Mouse (Mus musculus) retina, embryonic 14.5 days (tissue): Measurements from ENCODE around the gene Arhgap6.

Experiments used
- DNase-seq: peaks from one replicate; pipeline ENCODE4 v3.0.0-alpha.2; 2015; ENCODE audit warnings: low spot score

The Arhgap6 gene

GRCm38 (mm10) chrX:169123115-169123772 is 328.3 kb downstream of the Arhgap6 start:
- no peak for DNase-seq

GRCm38 (mm10) chrX:169123773-169124151 is 328.9 kb downstream of the Arhgap6 start:
- no peak for DNase-seq

- no peak for DNase-seq
Measured at GRCm38 (mm10) chrX:169139758-169140157, 344.9 kb downstream of the Arhgap6 start.

DNA sequence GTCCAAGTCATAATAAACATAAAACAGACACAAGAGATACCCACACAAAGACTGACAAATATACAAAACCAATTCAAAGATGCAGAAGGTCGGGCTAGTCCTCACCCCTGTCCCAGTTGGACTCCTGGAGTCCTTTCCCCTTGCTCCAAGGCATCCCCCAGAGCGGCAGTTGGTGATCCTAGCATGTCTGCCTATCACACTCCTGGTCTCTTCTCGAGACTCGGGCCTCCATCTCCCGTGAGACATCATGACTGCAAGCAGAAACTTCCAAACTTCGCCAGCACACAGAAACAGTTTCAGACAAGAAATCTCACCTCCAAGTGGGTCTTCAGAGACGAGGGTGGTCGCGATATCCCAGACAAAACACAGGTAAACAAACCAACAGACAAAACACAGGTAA is 345.6 kb downstream of the Arhgap6 start:
- no peak for DNase-seq

GRCm38 (mm10) chrX:169153805-169154204 is 358.9 kb downstream of the Arhgap6 start:
- no peak for DNase-seq

DNA sequence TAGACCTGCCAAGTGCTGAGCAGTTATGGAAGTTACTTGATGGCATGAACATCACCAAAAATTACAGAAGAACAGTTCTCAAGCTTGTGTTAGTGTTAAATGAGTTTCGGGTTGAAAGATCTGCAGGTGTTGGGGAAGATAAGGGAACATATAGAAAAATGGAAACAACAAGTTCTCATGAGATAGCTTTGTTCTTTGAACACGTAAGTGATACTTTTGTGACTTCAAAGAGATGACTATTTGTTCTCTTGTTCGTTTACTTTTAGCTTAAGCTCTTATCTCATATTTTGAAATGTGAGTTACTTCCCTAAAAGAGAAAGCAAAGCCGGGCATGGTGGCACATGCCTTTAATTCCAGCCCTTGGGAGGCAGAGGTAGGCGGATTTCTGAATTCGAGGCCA is 363.5 kb downstream of the Arhgap6 start:
- DNase-seq, result no peak

GRCm38 (mm10) chrX:169170981-169171380 is 376.1 kb downstream of the Arhgap6 start:
- no peak for DNase-seq

- no peak for DNase-seq
Measured at GRCm38 (mm10) chrX:169173796-169174195, 378.9 kb downstream of the Arhgap6 start.

GRCm38 (mm10) chrX:169178634-169179033 is 383.7 kb downstream of the Arhgap6 start:
- DNase-seq, result no peak

DNA sequence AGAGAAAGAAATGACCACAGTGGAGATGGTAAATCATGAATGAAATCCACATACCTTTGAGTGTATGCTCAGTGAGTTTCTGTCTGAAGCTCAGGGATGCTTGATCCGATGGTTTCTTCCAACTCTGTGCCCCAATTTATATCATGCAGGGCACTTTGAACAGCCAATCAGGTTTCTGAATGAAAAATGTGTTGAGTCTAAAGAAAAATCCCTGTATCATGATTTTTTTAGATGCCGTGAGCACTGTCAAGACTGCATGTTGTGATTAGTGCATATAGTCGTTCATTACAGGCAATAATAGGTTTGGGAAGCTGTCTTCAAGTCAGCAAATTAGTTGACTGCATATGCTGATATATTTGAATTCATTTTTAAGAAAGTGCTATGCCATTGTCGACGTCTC is 392.2 kb downstream of the Arhgap6 start, which contains the start of gene Amelx:
Gene Amelx, minus strand, starts transcription at position 101 of the 400 bp plus-strand sequence.
- DNase-seq, result no peak

DNA sequence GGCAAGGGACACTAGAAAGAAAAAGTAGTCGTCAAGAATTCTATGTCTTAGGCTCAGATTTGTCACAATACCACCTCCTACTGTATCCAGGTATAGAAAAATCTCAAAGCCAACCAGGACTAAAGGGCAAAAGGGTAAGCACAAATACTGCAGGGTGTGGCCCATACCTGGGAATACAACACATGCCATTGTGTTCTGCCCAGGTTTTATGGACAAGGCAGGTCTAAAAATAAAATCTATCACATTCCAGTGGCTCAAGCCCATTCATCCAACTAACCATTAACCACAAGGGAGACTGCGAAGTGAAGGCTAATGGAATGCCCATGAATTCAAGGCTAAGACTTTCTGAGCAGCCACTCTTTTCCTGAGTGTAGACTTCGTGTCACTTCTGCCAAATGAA is 415.1 kb downstream of the Arhgap6 start:
- DNase-seq, result no peak

DNA sequence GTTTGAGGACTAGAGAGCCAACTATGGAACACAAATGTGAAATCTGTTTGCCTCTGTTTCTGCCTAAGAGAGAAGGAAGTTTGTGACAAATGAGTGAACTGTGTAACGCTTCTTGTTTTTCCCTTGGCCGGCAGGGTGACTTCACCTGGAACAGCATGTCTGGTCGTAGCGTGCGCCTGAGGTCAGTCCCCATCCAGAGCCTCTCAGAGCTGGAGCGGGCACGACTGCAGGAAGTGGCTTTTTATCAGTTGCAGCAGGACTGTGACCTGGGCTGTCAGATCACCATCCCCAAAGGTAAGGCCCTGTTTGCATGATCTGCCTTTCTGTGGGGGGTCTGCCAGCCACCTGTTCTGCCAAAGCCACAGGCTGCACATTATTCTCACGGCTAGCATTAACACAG is 425.2 kb downstream of the Arhgap6 start:
- no peak for DNase-seq

DNA sequence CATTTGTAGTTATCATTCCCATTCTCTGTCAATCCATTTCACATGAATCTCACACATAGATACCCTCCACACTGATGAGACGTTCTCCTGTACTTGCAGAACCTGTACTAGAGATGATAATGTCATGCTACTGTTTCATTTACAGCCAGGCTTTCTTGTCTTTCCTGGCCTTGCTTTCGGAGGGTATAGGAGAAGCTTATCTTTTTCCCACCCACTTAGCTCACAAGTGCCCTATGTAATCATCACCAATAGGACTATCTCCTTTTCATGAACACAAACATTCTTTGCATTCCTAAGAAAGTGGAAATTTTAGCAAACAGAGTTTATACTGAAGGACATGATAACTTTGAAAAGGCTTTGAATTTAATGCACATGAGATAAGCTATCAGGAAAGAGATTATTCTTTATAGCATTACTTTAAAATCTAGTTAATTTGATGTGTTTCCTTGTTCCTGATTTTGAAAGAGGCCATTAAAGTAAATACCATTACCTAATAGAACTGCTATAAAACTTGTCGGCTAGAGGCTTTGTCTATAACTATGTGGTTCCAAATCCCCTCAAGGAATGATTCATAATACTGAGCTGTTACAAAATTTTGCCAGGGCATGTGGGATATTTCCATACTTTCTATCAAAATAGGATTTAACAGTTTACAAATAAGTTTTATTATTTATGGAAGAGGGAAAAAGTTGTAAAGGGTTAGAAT is 427.6 kb downstream of the Arhgap6 start:
- no peak for DNase-seq

- no peak for DNase-seq
Measured at GRCm38 (mm10) chrX:169255915-169256314, 461.0 kb downstream of the Arhgap6 start.

DNA sequence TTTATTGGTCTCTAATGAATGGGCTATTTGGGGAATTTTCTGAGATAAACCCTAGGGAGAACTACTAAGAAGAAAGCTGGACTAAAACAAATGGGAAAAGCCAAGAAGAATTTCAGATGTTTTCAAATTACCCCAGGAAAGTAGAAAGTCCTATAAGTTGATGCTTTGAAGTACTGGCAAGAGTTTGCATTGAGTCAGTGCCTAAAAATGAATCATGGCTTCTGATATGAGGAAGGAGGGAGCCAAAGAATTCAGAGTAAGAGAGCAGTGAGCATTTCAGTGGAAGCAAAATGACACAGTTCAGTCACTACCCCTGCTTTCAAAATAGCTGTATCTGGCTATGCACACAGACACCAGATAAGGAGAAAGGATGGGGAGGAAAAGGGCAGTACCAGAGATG is 461.8 kb downstream of the Arhgap6 start:
- no peak for DNase-seq

- no peak for DNase-seq
Measured at GRCm38 (mm10) chrX:169261034-169261433, 466.1 kb downstream of the Arhgap6 start.

DNA sequence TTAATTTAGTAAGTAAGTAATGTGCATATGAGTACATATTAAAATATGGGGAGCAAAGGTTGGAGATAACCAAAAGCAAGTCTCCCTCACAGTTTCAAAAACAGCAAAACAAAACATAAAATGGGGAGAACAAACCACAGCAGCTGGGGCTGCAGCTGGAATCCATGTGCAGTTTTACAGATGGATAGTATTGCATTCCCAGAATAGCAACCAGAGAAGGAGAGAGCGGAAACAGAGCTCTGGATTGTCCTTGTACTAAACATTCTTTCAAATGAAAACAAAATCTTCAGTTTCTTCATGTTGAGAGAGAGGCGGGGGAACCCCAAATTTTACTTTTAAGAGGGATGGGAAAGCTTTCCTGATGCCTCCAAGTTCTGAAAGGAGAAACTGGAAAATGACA is 467.3 kb downstream of the Arhgap6 start:
- DNase-seq, result no peak

DNA sequence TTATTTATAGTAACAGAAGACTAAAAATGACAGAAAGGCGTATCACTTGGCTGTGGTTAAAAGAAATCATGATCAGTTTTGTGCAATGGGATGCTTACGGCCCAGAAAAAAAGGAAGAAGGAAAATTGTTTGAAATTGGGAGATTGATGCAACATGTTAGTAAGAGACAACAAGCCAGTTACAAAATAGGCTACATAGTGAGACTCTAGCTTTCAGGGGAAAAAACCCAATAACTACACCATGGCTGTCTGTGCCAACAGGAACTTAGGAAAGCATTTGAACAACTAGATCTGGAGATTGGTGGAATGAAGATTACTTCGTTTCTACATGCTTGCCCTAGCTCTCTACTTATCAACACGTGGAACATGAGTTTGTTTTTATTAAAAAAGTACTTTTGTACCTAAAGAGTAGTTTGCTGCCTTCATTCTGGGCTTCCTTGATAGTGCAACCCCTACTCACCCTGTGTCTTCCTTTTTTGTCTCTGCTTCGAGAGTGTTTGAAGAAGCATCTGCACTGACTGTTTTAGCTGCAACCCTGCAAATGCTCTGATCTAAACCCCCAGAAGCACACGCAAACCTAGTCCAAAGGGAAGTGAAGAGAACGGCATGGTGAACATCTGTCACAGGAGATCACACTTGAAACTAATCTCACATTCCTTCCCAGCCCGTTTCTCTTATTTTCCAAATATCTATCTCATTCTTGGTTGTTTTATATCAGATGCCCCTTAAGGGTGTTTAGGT is 468.7 kb downstream of the Arhgap6 start:
- no peak for DNase-seq

DNA sequence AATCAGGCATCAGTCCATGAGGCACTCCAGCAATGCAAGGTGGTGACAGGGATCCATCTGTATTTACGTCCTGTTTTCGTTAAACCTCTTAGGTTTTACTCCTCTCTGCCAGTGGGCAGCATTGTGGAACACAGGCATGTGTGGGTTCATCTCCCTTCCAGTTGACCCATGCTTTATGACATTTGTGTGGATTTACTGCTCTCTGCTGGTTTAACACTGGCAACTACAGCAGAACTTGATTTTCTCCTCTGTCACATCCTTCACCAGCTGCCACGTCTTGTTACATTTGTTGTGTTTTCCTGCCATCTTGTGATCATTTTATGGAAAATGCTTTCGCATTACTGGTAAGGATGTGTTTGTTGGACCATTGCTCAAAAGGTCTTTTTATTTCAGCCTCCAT is 504.7 kb downstream of the Arhgap6 start:
- DNase-seq, result peak; percentile 44

DNA sequence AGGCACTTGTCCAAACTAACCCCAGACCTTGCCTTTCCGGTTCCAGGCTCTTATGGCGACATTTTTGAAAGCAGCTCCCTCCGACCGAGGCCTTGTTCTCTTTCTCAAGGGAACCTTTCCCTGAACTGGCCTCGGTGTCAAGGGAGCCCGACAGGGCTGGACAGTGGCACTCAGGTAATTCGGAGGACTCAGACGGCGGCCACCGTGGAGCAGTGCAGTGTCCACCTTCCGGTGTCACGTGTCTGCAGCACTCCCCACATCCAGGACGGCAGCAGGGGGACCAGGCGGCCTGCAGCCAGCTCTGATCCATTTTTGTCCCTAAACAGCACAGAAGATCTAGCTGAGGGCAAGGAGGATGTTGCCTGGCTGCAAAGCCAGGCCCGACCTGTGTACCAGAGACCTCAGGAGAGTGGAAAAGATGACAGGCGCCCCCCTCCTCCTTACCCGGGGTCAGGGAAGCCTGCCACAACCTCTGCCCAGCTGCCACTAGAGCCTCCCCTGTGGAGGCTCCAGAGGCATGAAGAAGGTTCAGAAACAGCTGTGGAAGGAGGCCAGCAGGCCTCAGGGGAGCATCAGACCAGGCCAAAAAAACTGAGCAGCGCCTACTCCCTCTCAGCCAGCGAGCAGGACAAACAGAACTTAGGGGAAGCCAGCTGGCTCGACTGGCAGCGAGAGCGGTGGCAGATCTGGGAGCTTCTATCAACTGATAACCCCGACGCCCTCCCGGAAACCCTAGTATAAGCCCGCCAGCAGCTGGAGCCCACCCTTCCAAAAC is 507.6 kb downstream of the Arhgap6 start:
- DNase-seq, result no peak

DNA sequence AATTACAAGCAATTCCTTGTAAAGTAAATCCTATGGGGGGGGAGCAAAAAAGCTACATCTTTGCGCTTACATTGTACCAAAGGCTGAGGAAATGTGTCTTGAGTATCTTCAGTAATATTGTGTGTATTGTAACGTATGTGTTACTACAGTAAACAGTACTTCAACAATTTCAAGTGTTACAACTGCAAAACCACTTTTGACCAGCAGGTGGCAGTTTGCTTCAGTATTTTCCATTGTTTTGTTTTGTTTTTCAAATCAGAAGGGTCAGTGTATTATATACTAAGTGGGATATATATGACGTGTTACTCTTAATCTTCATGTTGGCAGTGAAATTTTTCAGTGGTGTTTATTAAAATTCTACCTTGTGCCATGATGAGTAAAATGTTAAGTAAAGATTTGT is 509.0 kb downstream of the Arhgap6 start:
- peak; percentile 74 for DNase-seq

DNA sequence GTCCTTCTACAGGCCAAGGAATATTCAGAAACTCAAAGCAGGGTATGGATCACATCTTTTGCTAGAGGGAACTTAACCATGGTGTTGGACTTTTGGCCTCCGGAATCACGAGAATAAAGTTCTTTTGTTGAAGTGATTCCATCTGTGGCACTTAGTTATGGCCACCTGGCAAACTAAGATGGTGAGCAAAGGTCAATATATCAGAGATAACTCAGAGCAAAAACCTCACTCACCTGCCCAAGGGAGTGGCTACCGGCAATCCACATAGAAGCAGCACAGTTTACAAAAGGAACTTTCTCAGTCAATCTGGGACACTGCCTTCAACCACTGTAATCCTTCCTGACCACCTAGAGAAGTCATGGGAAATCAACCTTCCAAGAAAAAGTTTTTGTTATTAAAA is 513.7 kb downstream of the Arhgap6 start:
- DNase-seq, result no peak
